Mouse (Mus musculus) liver, adult 2 months (tissue): ENCODE results near the gene Ube2h. TPM values are rescaled to one million over a fixed set of nuclear protein-coding genes. Genes with fewer than 3 reads are reported as not detected.

Source experiments
- DNase-seq: peaks from one replicate; pipeline ENCODE4 v3.0.0-alpha.2; 2011; ENCODE audit warnings: low read depth, low spot score; ENCODE audit errors: extremely low read depth
- H3K27ac ChIP-seq: fragments of 200-500 bp; replicated peaks from 2 replicates; pipeline ENCODE4 v1.5.1; 2012; ENCODE audit warnings: low read depth, mild to moderate bottlenecking, control low read depth, inconsistent platforms, low read length; ENCODE audit not compliant: insufficient read depth
- H3K27me3 ChIP-seq: fragments of 200-500 bp; 2 replicates; pipeline ENCODE4 v1.6.1; 2012; ENCODE audit warnings: mild to moderate bottlenecking, moderate library complexity, low read length, inconsistent platforms; ENCODE audit not compliant: control insufficient read depth, insufficient read depth
- H3K36me3 ChIP-seq: fragments of 200-500 bp; 2 replicates; pipeline ENCODE4 v1.6.1; 2012; ENCODE audit warnings: low read length, inconsistent platforms; ENCODE audit not compliant: control insufficient read depth, insufficient read depth
- H3K4me1 ChIP-seq: fragments of 200-500 bp; 2 replicates; pipeline ENCODE4 v1.6.1; 2011; ENCODE audit warnings: low read length; ENCODE audit not compliant: control insufficient read depth, insufficient read depth
- H3K4me3 ChIP-seq: fragments of 200-500 bp; 2 replicates; pipeline ENCODE4 v1.5.1; 2011; ENCODE audit warnings: low read depth, mild to moderate bottlenecking, control low read depth, low read length, moderate library complexity; ENCODE audit not compliant: insufficient read depth
- H3K79me2 ChIP-seq: fragments of 200-500 bp; 2 replicates; pipeline ENCODE4 v1.6.1; 2012; ENCODE audit warnings: inconsistent platforms, mild to moderate bottlenecking, low read length, moderate library complexity; ENCODE audit not compliant: control insufficient read depth, insufficient read depth
- H3K9ac ChIP-seq: fragments of 200-500 bp; 2 replicates; pipeline ENCODE4 v1.6.1; 2012; ENCODE audit warnings: low read depth, mild to moderate bottlenecking, control low read depth, inconsistent platforms, low read length
- CTCF ChIP-seq: fragments of 200-500 bp; IDR thresholded peaks from 2 replicates; pipeline ENCODE4 v1.5.1; 2011; ENCODE audit warnings: low read depth, low read length, control low read depth
- POLR2A ChIP-seq: fragments of 200-500 bp; IDR thresholded peaks from 2 replicates; pipeline ENCODE4 v1.6.1; 2011; ENCODE audit warnings: low read length, control low read depth; ENCODE audit not compliant: insufficient read depth; ENCODE audit errors: extremely low read depth
- WGBS: fragments of 180-500 bp; shearing (Covaris S2); methylation state at CpG from one replicate; pipeline ENCODE4 v1.1.7; 2018; 5-methylcytosine and 5-hydroxymethylcytosine counted together
- polyA plus RNA-seq: library from polyadenylated mRNA; depleted of rRNA; stranded (reverse); fragments of >200 nt; gene quantifications from 2 replicates; pipeline ENCODE4 v1.2.3, GENCODE M21; 2012
- total RNA-seq: library from RNA; depleted of rRNA; stranded (reverse); fragments of >200 nt; gene quantifications from 2 replicates; pipeline ENCODE4 v1.2.3, GENCODE M21; 2014

Ube2h gene
- total and polyA plus RNA-seq, 2 experiments = 30.9 to 43.3 TPM

DNA sequence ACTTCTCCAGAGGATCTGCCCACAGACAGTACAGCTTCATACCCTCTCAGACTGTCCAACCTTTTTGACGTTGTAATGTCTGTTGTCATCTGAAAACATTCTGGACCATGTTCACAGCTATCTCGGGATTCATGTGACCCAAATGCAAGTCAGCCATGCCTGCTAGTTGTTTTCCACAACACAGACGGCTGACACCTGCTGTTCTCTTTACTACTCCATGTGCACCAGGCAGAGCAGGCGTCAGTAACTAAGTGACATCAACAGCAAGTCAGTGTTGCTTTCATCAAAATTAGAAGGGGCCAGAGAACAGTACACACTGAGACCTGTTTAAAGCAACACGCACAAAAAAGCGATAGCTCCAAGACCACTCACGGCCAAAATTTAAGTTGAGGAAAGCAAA lies 36.9 kb downstream of the Ube2h start:
- no peak for DNase-seq
- TF ChIP-seq CTCF (no peak), POLR2A (no peak)
- H3K4me3 ChIP-seq = no peak overlapping the region
- H3K9ac ChIP-seq = no peak overlapping the region
- peaks cover 30% of the 10 kb centered on the region for H3K79me2 ChIP-seq
- peaks cover 60% of the 10 kb centered on the region for H3K36me3 ChIP-seq
- 88% methylated on average over 7 of the region's 7 CpGs for WGBS
- H3K27ac ChIP-seq = no peak overlapping the region
- H3K27me3 ChIP-seq = no peaks in the 10 kb centered on the region
- H3K4me1 ChIP-seq = no peaks in the 10 kb centered on the region

- Histone ChIP-seq H3K27ac (no peak overlapping the region), H3K36me3 (peaks cover 60% of the 10 kb centered on the region), H3K27me3 (no peaks in the 10 kb centered on the region), H3K4me3 (no peak overlapping the region), H3K79me2 (peaks cover 23% of the 10 kb centered on the region; the same call in 1 of the 2 replicates), H3K9ac (no peak overlapping the region), H3K4me1 (no peaks in the 10 kb centered on the region)
- DNase-seq = no peak
- WGBS = 85% methylated on average over 4 of the region's 4 CpGs
- TF ChIP-seq POLR2A (no peak), CTCF (no peak)
These were observed 38.9 kb downstream of the Ube2h start for GRCm38 (mm10) chr6:30265402-30265801.

GRCm38 (mm10) chr6:30263053-30263452 lies 41.3 kb downstream of the Ube2h start:
- Histone ChIP-seq H3K4me3 (no peak overlapping the region), H3K36me3 (peaks cover 67% of the 10 kb centered on the region), H3K4me1 (no peaks in the 10 kb centered on the region), H3K27ac (no peak overlapping the region), H3K27me3 (no peaks in the 10 kb centered on the region), H3K9ac (no peak overlapping the region), H3K79me2 (peaks cover 18% of the 10 kb centered on the region; the same call in 1 of the 2 replicates)
- TF ChIP-seq POLR2A = no peak
- no peak for TF ChIP-seq CTCF
- WGBS = 50% methylated on average over 4 of the region's 4 CpGs
- no peak for DNase-seq

DNA sequence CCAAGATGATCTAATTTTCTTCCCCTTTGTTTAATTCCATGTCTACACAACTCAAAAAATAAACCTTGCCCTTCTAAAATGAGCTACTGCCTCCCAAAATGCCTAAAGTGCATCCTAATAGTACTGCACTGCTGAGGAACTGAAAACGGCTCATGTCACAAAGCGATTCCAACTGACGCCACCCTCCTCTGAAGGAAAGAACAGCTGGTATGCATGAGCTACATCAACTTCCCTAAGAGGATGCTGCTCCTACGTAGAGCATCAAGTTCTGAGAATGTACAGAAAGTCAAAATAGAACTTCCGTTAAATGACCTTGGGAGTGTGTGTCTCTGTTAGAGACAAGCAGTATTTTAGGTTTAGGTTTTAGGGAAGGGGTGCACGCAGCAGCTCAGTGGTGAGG lies 45.1 kb downstream of the Ube2h start:
- Histone ChIP-seq H3K27me3 (no peaks in the 10 kb centered on the region), H3K79me2 (peaks cover 19% of the 10 kb centered on the region), H3K9ac (no peak overlapping the region), H3K4me1 (peaks cover 3% of the 10 kb centered on the region; the same call in 1 of the 2 replicates), H3K4me3 (no peak overlapping the region), H3K36me3 (peaks cover 62% of the 10 kb centered on the region), H3K27ac (no peak overlapping the region)
- WGBS = 90% methylated on average over 6 of the region's 6 CpGs
- no peak for DNase-seq
- no peak for TF ChIP-seq CTCF
- TF ChIP-seq POLR2A = no peak

DNA sequence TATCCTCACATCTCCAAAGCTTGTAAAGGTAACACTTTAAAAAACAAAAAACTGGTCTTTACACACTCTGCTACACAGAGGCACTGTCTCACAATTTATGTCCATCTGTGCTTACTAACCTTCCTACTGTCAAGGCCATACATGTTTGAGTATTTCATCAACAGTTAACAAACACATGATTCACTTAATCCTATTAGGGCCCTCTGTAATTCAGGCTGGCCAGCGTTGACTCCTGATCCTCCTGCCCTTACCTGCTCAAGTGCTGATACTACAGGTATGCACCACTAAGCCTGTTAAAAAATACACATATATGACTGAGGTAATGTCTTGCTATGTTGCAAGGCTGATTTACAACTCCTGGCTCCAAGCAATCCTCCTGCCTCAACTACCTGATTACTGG lies 46.4 kb downstream of the Ube2h start:
- peak; percentile 26 for DNase-seq
- Histone ChIP-seq H3K27ac (no peak overlapping the region), H3K27me3 (no peaks in the 10 kb centered on the region), H3K9ac (no peak overlapping the region), H3K4me1 (peaks cover 3% of the 10 kb centered on the region; the same call in 1 of the 2 replicates), H3K4me3 (no peak overlapping the region), H3K79me2 (peaks cover 23% of the 10 kb centered on the region), H3K36me3 (peaks cover 61% of the 10 kb centered on the region)
- TF ChIP-seq CTCF = no peak
- no peak for TF ChIP-seq POLR2A
- WGBS = 31% methylated on average over 1 of the region's 1 CpGs

DNA sequence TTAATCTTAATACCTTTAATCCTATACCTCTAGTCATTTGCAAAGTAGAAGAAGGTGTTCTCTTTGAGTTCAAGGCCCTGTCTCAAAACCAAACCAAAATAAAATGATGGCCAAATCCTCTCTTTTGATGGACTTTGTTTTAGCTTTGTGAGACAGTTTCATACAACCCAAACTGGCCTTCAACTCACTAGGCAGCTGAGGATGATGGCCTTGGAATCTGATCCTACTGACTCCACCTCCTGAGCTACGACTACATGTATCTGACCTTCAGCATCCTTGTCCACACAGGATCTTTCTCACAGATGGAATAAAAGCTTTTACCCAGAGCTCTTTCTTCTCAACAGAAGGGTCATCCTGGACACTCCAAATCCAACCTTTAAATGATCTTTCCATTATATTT lies 48.5 kb downstream of the Ube2h start:
- Histone ChIP-seq H3K36me3 (peaks cover 53% of the 10 kb centered on the region), H3K79me2 (peaks cover 27% of the 10 kb centered on the region), H3K4me3 (no peak overlapping the region), H3K27ac (no peak overlapping the region), H3K9ac (no peak overlapping the region), H3K4me1 (peaks cover 3% of the 10 kb centered on the region), H3K27me3 (no peaks in the 10 kb centered on the region)
- TF ChIP-seq CTCF = no peak
- no peak for TF ChIP-seq POLR2A
- DNase-seq = peak; percentile 70
- 16% methylated on average over 1 of the region's 1 CpGs for WGBS
